Mouse (Mus musculus) gastrocnemius, adult 2 months (tissue): ENCODE results near the gene Snrpd2. TPM values are rescaled to one million over a fixed set of nuclear protein-coding genes. Genes with fewer than 3 reads are reported as not detected.

Experiments
- DNase-seq: peaks from one replicate; pipeline ENCODE4 v3.0.0; 2022
- H3K27ac ChIP-seq: fragments of 200-600 bp; 2 replicates; pipeline ENCODE4 v1.8.1; 2022; ENCODE audit warnings: mild to moderate bottlenecking
- H3K4me3 ChIP-seq: fragments of 200-600 bp; 2 replicates; pipeline ENCODE4 v1.8.1; 2022; ENCODE audit warnings: mild to moderate bottlenecking, moderate library complexity
- CTCF ChIP-seq: fragments of 200-600 bp; IDR thresholded peaks from 2 replicates; pipeline ENCODE4 v1.8.1; 2022; ENCODE audit warnings: antibody characterized with exemption, mild to moderate bottlenecking, moderate library complexity
- intact Hi-C: fragments of 180-260 bp; cut with DNase I; formaldehyde crosslinking; loops from one replicate; pipeline ENCODE4 v1.15.1; 2025
- long read RNA-seq, 2 experiments: library from polyadenylated mRNA; stranded (forward); transcript quantifications; one replicate each; pipeline ENCODE4 v2.0.0; 2021
- total RNA-seq, 2 experiments: library from RNA; stranded (reverse); gene quantifications; 2 replicates each; pipeline ENCODE4 v1.2.3; 2021

The Snrpd2 gene
- 10 to 100 TPM; 49.7 to 58.0 TPM for total RNA-seq
- long read RNA-seq, experiment 1, transcript Snrpd2-201 (3 exons, 1,420 nt), result major isoform, 56 of 57 reads
- long read RNA-seq, experiment 1, partial matches to known transcripts, result 0 of 57 reads
- long read RNA-seq, experiment 1, other reads (novel, unspliced or antisense), result 1 of 57 reads
- long read RNA-seq, experiment 2, transcript Snrpd2-201 (3 exons, 1,420 nt), result major isoform, 74 of 76 reads
- long read RNA-seq, experiment 2, partial matches to known transcripts, result 0 of 76 reads
- long read RNA-seq, experiment 2, other reads (novel, unspliced or antisense), result 2 of 76 reads

- no peak for TF ChIP-seq CTCF
- H3K4me3 ChIP-seq, result peak within 1 kb of the TSS; percentile 74
- intact Hi-C loops, result loop anchor here (2.0 kb wide), 1 partner anchor 17 kb away; no protein-coding TSS in a partner anchor
- H3K27ac ChIP-seq, result peak within 1 kb of the TSS; percentile 94
- DNase-seq, result peak; percentile 98
These were observed at the start of gene Snrpd2 for GRCm38 (mm10) chr7:19149626-19150025. Gene Snrpd2 (plus strand): TSS chr7:19149722.

GRCm38 (mm10) chr7:19100290-19100689 lies 49.2 kb upstream of the Snrpd2 start:
- no peak for DNase-seq
- no peak for TF ChIP-seq CTCF

GRCm38 (mm10) chr7:19103741-19104140 lies 45.8 kb upstream of the Snrpd2 start:
- TF ChIP-seq CTCF, result no peak
- intact Hi-C loops, result no loop called here
- Histone ChIP-seq H3K4me3 (no peak overlapping the region), H3K27ac (no peak overlapping the region)
- no peak for DNase-seq

More at GRCm38 (mm10) chr7:19100290-19100689, 49.2 kb upstream of the Snrpd2 start:
- intact Hi-C loops, result no loop called here
- no peak overlapping the region for H3K4me3 ChIP-seq
- no peak overlapping the region for H3K27ac ChIP-seq

GRCm38 (mm10) chr7:19104486-19104885 lies 45.0 kb upstream of the Snrpd2 start:
- intact Hi-C loops, result no loop called here
- DNase-seq, result no peak
- TF ChIP-seq CTCF, result no peak
- H3K4me3 ChIP-seq, result no peak overlapping the region
- no peak overlapping the region for H3K27ac ChIP-seq

GRCm38 (mm10) chr7:19107436-19107835 lies 42.1 kb upstream of the Snrpd2 start:
- no peak for DNase-seq
- no peak overlapping the region for H3K27ac ChIP-seq
- no peak for TF ChIP-seq CTCF
- H3K4me3 ChIP-seq, result no peak overlapping the region
- intact Hi-C loops, result loop anchor here (5.0 kb wide), 1 partner anchor 40 kb away; no protein-coding TSS in a partner anchor

- no peak for TF ChIP-seq CTCF
- no peak for DNase-seq
- H3K4me3 ChIP-seq, result no peak overlapping the region
- no peak overlapping the region for H3K27ac ChIP-seq
- intact Hi-C loops, result loop anchor here (5.0 kb wide), 1 partner anchor 42 kb away; no protein-coding TSS in a partner anchor
These were observed 40.0 kb upstream of the Snrpd2 start for GRCm38 (mm10) chr7:19109565-19109964.

GRCm38 (mm10) chr7:19118028-19118771 lies 31.3 kb upstream of the Snrpd2 start, which contains the start of gene Gm4969:
Gene Gm4969 (minus strand): TSS chr7:19118368.
- H3K4me3 ChIP-seq, result peak within 1 kb of the TSS; percentile 57
- intact Hi-C loops, result no loop called here
- H3K27ac ChIP-seq, result peak within 1 kb of the TSS; percentile 56
- DNase-seq, result peak; percentile 66
- peak; percentile 30; the same call in 1 of the 2 replicates for TF ChIP-seq CTCF

- TF ChIP-seq CTCF, result no peak
- Histone ChIP-seq H3K4me3 (peak overlapping the region; percentile 31), H3K27ac (peak overlapping the region; percentile 56)
- DNase-seq, result no peak
- intact Hi-C loops, result no loop called here
These were observed 30.4 kb upstream of the Snrpd2 start for GRCm38 (mm10) chr7:19119083-19119482.

- peak; percentile 93 for DNase-seq
- peak within 1 kb of the TSS; percentile 90 for H3K27ac ChIP-seq
- TF ChIP-seq CTCF, result no peak
- intact Hi-C loops, result no loop called here
- H3K4me3 ChIP-seq, result peak within 1 kb of the TSS; percentile 92
These were observed 29.7 kb upstream of the Snrpd2 start, which contains the start of gene Fbxo46 for GRCm38 (mm10) chr7:19119631-19120429. Gene Fbxo46 (plus strand): TSS chr7:19119859.

- TF ChIP-seq CTCF, result no peak
- intact Hi-C loops, result no loop called here
- no peak for DNase-seq
- no peak overlapping the region for H3K4me3 ChIP-seq
- no peak overlapping the region for H3K27ac ChIP-seq
These were observed 27.8 kb upstream of the Snrpd2 start for GRCm38 (mm10) chr7:19121686-19122085.

- intact Hi-C loops, result no loop called here
- Histone ChIP-seq H3K27ac (no peak overlapping the region), H3K4me3 (no peak overlapping the region)
- no peak for TF ChIP-seq CTCF
- DNase-seq, result no peak
These were observed 24.8 kb upstream of the Snrpd2 start for GRCm38 (mm10) chr7:19124713-19125112.

- Histone ChIP-seq H3K27ac (no peak overlapping the region), H3K4me3 (no peak overlapping the region)
- no peak for TF ChIP-seq CTCF
- no peak for DNase-seq
- intact Hi-C loops, result no loop called here
These were observed 21.8 kb upstream of the Snrpd2 start for GRCm38 (mm10) chr7:19127744-19128143.
